Mouse (Mus musculus) MEL (cell line): ENCODE measurements around the gene Gm6020.
"Not testable (repeated sequence)": the region's sequence is repeated elsewhere in the genome, so short reads cannot be mapped to it uniquely, and the experiment has no call there.

ENCODE experiments used
- CHD2 ChIP-seq: IDR thresholded peaks from 2 replicates; pipeline ENCODE4 v1.6.1; 2011; ENCODE audit warnings: low read length, improper control_type of control experiment
- HCFC1 ChIP-seq: IDR thresholded peaks from 2 replicates; pipeline ENCODE4 v1.6.1; 2012; ENCODE audit warnings: low read depth, mild to moderate bottlenecking, inconsistent platforms, low read length, improper control_type of control experiment, moderate library complexity

GRCm38 (mm10) chr19:61207506-61207905, 23.8 kb downstream of the Gm6020 start:
- TF ChIP-seq CHD2, HCFC1: not testable (repeated sequence)
